In the genomic region with DNA sequence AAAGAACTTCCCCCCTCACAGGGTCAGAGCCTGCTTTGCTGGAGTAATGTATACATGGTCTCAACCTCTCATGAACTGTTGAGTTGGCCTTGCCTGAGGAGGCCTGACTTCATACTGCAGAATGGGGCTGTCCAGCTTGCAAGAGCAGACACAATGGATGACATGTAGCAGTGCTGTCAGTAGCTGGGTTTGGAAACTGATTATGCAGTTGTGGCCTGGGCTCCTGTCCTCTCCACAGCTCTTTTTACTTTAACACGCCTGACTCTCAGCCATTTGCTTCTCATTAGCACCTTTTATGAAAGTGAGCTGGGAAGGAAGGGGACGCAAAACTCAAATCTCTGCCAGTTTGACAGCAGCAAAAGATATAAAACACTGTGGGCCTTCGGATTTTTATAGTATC, we compare ENCODE assay signal across 30 mouse cellular contexts.
DNase-seq lines count a peak whose midpoint lies in the region; ATAC-seq lines count a peak whose summit lies in the region.
"Had no signal": no experiment of that assay in that cellular context is flagged by ENCODE, and none has a peak within 500 bp of the region (broad histone marks: within the 10 kb centered on the region; RNA-seq: fewer than 3 reads in every experiment).

No protein-coding gene starts in this region.

- no peaks in the 10 kb centered on the region for H3K9me3 ChIP-seq in forebrain, embryonic 13.5 days (replicated peaks)
- H3K9me3 ChIP-seq in forebrain, embryonic 12.5 days = no peaks in the 10 kb centered on the region
- H3K9me3 ChIP-seq in forebrain, embryonic 16.5 days (ENCODE audit: control insufficient read depth, low read length) = no peaks in the 10 kb centered on the region
- H3K9me3 ChIP-seq: embryonic facial prominence, embryonic 10.5 days; embryonic facial prominence, embryonic 13.5 days; heart, embryonic 12.5 days; heart, embryonic 15.5 days; hindbrain, embryonic 10.5 days; hindbrain, embryonic 13.5 days; intestine, embryonic 15.5 days had no signal

- no peaks in the 10 kb centered on the region for H3K27me3 ChIP-seq in forebrain, embryonic 13.5 days
- H3K27me3 ChIP-seq in forebrain, embryonic 12.5 days = no peaks in the 10 kb centered on the region
- H3K27me3 ChIP-seq in forebrain, embryonic 16.5 days (replicated peaks; ENCODE audit: control insufficient read depth, insufficient read depth, low read length) = no peaks in the 10 kb centered on the region
- H3K27me3 ChIP-seq: embryonic facial prominence, embryonic 13.5 days; heart, embryonic 12.5 days; heart, embryonic 15.5 days; hindbrain, embryonic 13.5 days; intestine, embryonic 15.5 days had no signal

- H3K4me3 ChIP-seq in forebrain, embryonic 13.5 days = no peak overlapping the region
- H3K4me3 ChIP-seq in forebrain, embryonic 12.5 days (replicated peaks) = no peak overlapping the region
- H3K4me3 ChIP-seq in forebrain, embryonic 16.5 days (replicated peaks; ENCODE audit: low read length) = no peak overlapping the region
- H3K4me3 ChIP-seq: embryonic facial prominence, embryonic 10.5 days; embryonic facial prominence, embryonic 13.5 days; erythroblast, embryonic 14.5 days; gastrocnemius, adult 2 months; heart, embryonic 12.5 days; heart, embryonic 15.5 days; hindbrain, embryonic 10.5 days; hindbrain, embryonic 13.5 days; intestine, embryonic 15.5 days had no signal

- H3K36me3 ChIP-seq in forebrain, embryonic 13.5 days (ENCODE audit: poor library complexity, severe bottlenecking) = no peaks in the 10 kb centered on the region
- no peaks in the 10 kb centered on the region for H3K36me3 ChIP-seq in forebrain, embryonic 12.5 days (replicated peaks)
- H3K36me3 ChIP-seq in forebrain, embryonic 16.5 days (ENCODE audit: control insufficient read depth, insufficient read depth) = no peaks in the 10 kb centered on the region
- H3K36me3 ChIP-seq: embryonic facial prominence, embryonic 10.5 days; embryonic facial prominence, embryonic 13.5 days; heart, embryonic 12.5 days; heart, embryonic 15.5 days; hindbrain, embryonic 10.5 days; hindbrain, embryonic 13.5 days; intestine, embryonic 15.5 days had no signal

- WGBS in forebrain, embryonic 13.5 days = 62% methylated on average over 3 of the region's 3 CpGs
- WGBS in forebrain, embryonic 12.5 days = 78% methylated on average over 3 of the region's 3 CpGs
- WGBS in forebrain, embryonic 16.5 days = 49% methylated on average over 3 of the region's 3 CpGs

- peaks cover 21% of the 10 kb centered on the region for H3K4me1 ChIP-seq in forebrain, embryonic 13.5 days
- peaks cover 14% of the 10 kb centered on the region for H3K4me1 ChIP-seq in forebrain, embryonic 12.5 days
- H3K4me1 ChIP-seq in forebrain, embryonic 16.5 days (replicated peaks; ENCODE audit: control insufficient read depth, insufficient read depth, low read length) = no peaks in the 10 kb centered on the region
- H3K4me1 ChIP-seq: embryonic facial prominence, embryonic 13.5 days; heart, embryonic 12.5 days; heart, embryonic 15.5 days; intestine, embryonic 15.5 days had no signal

- H3K27ac ChIP-seq in forebrain, embryonic 13.5 days = peak overlapping the region; percentile 12; the same call in 1 of the 2 replicates
- H3K27ac ChIP-seq in forebrain, embryonic 12.5 days = no peak overlapping the region
- H3K27ac ChIP-seq in forebrain, embryonic 16.5 days (ENCODE audit: low read length) = no peak overlapping the region
- H3K27ac ChIP-seq: embryonic facial prominence, embryonic 10.5 days; embryonic facial prominence, embryonic 13.5 days; gastrocnemius, adult 2 months; heart, embryonic 15.5 days; hindbrain, embryonic 10.5 days; hindbrain, embryonic 13.5 days; intestine, embryonic 15.5 days had no signal

- no peak overlapping the region for H3K9ac ChIP-seq in forebrain, embryonic 13.5 days
- no peak overlapping the region for H3K9ac ChIP-seq in forebrain, embryonic 12.5 days
- H3K9ac ChIP-seq in forebrain, embryonic 16.5 days (replicated peaks; ENCODE audit: low read depth, low read length) = no peak overlapping the region
- H3K9ac ChIP-seq: embryonic facial prominence, embryonic 13.5 days; heart, embryonic 12.5 days; heart, embryonic 15.5 days; hindbrain, embryonic 13.5 days; intestine, embryonic 15.5 days had no signal

- DNase-seq in frontal cortex, postnatal 36 days (ENCODE audit: low spot score in 2 of 2) = no peak
- DNase-seq in liver = no peak
- DNase-seq: adrenal gland, adult 8-10 months; adrenal gland, postnatal 25 days; cerebellum, adult 11 months; cerebellum, adult 8-10 months; cerebellum, postnatal 10 days; cerebellum, postnatal 36 days; embryo, embryonic 11 days; gastrocnemius, adult 2 months; gastrocnemius, postnatal 25 days; heart, adult 18-20 months; heart, postnatal 10 days; heart, postnatal 36 days; kidney, adult 11 months had no signal

- no peak overlapping the region for H3K4me2 ChIP-seq in forebrain, embryonic 13.5 days
- H3K4me2 ChIP-seq in forebrain, embryonic 12.5 days = no peak overlapping the region
- H3K4me2 ChIP-seq in forebrain, embryonic 16.5 days (ENCODE audit: low read length) = no peak overlapping the region
- H3K4me2 ChIP-seq: embryonic facial prominence, embryonic 13.5 days; heart, embryonic 12.5 days; heart, embryonic 15.5 days; hindbrain, embryonic 13.5 days; intestine, embryonic 15.5 days had no signal

- peak; percentile 23; the same call in 1 of the 2 replicates for ATAC-seq in forebrain, embryonic 13.5 days
- no peak; the same call in 1 of the 2 replicates for ATAC-seq in forebrain, embryonic 12.5 days (ENCODE audit: low FRiP score)
- peak; percentile 80 for ATAC-seq in frontal cortex, adult (ENCODE audit: low TSS enrichment)
- peak; percentile 63; the same call in 1 of the 2 replicates for ATAC-seq in forebrain, embryonic 16.5 days
- no peak for ATAC-seq in erythroid progenitor cell, adult 5-6 weeks (replicated peaks; ENCODE audit: low FRiP score, poor library complexity, severe bottlenecking)
- ATAC-seq: activated CD4-positive, CD25-positive, alpha-beta regulatory T cell, adult 4 months; hindbrain, embryonic 16.5 days; intestine, embryonic 15.5 days had no signal

Comparison
In these comparisons a context has a peak if more than half of its experiments do, and no peak if none do; other contexts are left out.
1. ATAC-seq: peak in forebrain, embryonic 13.5 days (single experiment), frontal cortex, adult (single experiment) and forebrain, embryonic 16.5 days (single experiment); none in forebrain, embryonic 12.5 days (single experiment) and erythroid progenitor cell, adult 5-6 weeks (single experiment).